Mouse (Mus musculus) left cerebral cortex, adult 11 months (tissue): Measurements from ENCODE around the gene Yaf2.

Source experiments
- DNase-seq: peaks from one replicate; pipeline ENCODE4 v3.0.0; 2022; ENCODE audit warnings: low spot score

Yaf2 gene

GRCm38 (mm10) chr15:93287628-93288027, 49.1 kb downstream of the Yaf2 start:
- no peak for DNase-seq

GRCm38 (mm10) chr15:93285244-93285643, 51.5 kb downstream of the Yaf2 start:
- no peak for DNase-seq

DNA sequence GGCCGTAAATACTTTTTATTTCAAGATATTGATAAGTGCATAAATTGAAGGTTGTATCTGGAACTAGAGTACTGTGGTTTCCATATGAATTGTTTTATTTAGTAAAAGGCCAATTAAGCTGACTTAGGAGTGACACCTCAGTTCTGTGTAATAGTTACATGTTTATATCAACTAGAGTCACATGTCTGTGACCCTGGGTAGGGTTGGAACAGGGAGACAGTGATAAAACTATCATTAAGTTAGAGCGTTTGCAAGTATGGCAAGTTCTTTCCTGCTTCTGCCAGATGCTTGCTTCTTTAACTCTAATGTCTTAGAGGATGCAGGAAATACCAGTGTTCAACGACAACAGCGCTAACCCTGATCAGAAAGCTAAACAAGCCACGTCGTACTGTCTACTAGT, 52.4 kb downstream of the Yaf2 start:
- no peak for DNase-seq

- DNase-seq: no peak
Measured at GRCm38 (mm10) chr15:93283349-93283748, 53.4 kb downstream of the Yaf2 start.

GRCm38 (mm10) chr15:93276276-93276675, 60.5 kb downstream of the Yaf2 start:
- DNase-seq: no peak

GRCm38 (mm10) chr15:93275623-93276022, 61.1 kb downstream of the Yaf2 start:
- DNase-seq: peak; percentile 40

- peak; percentile 99 for DNase-seq
Measured at GRCm38 (mm10) chr15:93274679-93275583, 61.8 kb downstream of the Yaf2 start, which contains the start of gene Gxylt1. Gene Gxylt1, minus strand, starts transcription at chr15:93275179.

- DNase-seq: no peak
Measured at GRCm38 (mm10) chr15:93273788-93274678, 62.7 kb downstream of the Yaf2 start.

GRCm38 (mm10) chr15:93272948-93273347, 63.8 kb downstream of the Yaf2 start:
- DNase-seq: no peak

GRCm38 (mm10) chr15:93270289-93270855, 66.4 kb downstream of the Yaf2 start:
- DNase-seq: no peak

GRCm38 (mm10) chr15:93269572-93269971, 67.2 kb downstream of the Yaf2 start:
- DNase-seq: no peak

DNA sequence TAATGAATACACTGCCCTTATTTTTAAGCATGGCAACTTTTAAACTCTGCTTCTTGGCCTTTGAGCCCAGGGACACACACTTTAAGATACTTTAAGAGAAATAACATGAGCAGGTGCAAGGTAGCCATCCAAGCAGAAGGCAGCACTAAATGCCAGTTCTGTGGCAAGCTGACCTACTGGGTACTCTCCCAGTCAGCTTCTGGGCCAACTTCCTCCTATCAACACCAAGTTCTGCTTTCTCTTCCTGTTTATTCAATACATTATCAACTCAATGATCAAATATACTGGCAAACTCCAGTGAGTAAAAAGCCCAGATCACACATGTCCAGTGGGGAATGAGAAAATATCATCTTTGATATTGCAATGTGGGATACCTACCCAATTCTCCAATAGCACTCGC, 68.7 kb downstream of the Yaf2 start:
- no peak for DNase-seq

DNA sequence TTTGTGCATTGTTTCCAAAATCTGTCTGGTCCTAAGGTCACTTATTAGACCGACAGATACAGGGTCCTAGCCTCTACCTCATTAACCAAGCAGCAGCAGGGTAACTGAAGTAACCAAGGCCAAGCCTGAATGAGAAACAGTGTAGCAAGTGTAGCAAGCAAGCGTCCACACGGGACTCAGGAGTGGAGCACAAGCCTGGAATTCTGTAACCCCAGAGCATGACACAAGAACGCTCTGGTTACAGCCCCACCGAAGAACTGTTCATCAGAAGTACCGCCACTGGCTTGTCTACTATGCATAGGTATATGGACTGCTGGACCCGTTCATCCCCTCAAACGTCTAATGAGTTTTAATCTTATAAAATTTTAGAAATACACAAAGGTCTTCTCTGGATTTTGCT, 69.3 kb downstream of the Yaf2 start:
- no peak for DNase-seq

DNA sequence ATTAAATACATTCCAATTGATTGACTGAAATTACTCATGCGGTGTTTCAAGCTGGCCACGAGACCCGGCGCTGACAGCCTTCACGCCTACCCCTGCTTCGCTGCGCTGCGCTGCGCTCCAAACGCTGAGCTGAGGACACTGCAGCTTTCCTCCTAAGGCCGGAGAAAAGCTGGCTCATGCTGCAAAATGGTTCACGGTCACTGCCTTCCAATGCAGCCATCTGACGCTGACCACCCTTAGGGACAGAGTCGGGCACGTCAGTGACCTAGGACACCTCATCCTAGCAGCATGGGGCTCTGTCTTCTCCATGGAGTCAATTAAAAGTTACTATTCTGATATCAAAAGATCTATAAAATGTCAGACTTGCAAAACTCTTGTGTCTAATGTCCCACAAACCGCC, 70.4 kb downstream of the Yaf2 start:
- no peak for DNase-seq

DNA sequence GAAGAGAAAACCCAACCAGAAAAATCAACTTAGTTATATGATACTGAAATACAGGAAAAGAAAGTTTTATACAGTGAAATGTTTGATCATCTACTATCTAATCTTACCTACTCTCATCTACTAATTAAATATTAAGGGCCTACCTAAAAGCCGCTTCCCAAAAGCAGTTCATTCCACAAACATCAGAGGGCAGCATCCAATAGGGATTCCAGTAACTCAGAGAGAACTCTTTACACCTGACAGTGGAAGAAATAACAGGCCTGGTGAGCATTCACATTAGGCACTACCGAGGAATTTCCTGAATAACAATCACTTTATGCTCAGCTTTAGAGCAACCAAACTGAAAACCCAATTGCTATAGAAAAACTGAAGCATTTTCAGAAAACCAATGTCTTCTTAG, 71.0 kb downstream of the Yaf2 start:
- peak; percentile 52 for DNase-seq

DNA sequence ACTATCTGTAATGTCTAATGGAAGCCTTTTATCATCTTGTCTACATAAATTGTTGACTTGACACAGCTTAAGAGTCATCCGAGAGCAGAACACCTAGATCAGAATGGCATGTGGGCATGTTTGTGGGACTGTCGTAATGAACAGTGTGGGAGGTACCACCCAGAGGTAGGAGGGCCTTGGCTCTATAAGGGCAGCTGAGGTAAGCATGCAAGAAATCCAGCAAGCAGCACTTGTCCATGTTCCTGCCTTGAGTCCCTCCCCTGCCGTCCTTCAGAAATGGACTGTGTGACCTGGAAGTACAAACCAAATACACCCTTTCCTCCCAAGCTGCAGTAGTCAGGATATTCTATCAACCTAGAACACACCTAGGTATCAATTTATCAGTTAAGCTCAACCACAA, 71.5 kb downstream of the Yaf2 start:
- DNase-seq: no peak

DNA sequence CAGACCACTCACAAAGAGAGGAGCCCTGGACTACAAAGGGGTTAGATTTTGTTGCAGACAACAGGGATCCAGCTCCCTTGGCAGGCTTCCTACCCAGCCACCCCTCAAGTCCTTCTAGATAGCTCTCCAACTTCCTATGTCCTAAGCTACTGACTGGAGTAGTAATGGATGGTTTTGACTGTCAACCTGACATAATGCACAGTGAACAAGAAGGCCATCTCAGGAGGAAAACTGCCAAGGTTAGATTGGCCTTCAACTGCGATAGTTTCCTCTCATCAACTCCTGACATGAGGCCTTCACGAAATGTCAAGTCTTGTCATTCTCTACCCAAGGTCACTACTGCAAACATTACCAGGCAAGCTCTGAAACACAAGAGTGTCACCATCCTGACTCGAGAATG, 72.5 kb downstream of the Yaf2 start:
- no peak for DNase-seq

- no peak for DNase-seq
Measured at GRCm38 (mm10) chr15:93263566-93263965, 73.2 kb downstream of the Yaf2 start.

DNA sequence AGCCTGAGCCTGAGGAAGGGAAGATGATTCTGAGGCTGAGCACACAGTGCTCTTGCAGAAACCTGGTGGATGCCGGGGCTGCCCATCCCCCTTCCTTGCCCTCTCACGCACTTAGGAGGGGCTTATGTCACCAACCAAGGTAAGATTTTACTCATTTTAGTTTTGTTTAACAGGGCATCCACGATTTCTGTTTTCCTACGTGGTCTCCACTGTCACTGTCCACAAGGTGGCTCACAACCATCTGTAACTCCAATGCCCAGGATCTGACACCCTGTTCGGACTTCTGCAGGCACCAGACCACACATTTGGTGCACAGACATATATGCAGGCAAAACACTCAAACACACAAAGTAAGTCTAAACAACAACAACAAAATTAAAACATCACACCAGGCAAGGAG, 73.9 kb downstream of the Yaf2 start:
- DNase-seq: no peak

DNA sequence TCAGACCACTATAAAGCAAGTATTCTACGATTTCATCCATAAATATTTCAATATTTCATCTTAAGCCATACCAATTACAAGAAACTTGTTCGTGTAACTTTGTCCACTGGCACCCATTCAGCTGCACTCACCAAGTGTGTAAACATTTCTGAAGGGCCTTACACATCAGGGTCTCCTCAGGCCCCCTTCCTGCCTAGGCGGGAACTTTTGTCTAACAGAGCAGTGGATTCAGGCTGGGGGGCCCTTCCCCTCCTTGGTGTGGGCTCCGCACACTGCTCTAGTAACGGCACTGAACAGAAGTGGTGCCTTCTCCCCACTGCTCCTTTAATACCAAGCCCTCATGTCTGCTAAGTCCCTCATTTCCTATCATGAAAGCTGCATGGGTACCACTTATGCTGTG, 74.5 kb downstream of the Yaf2 start:
- DNase-seq: no peak

- no peak for DNase-seq
Measured at GRCm38 (mm10) chr15:93259933-93260332, 76.8 kb downstream of the Yaf2 start.

DNA sequence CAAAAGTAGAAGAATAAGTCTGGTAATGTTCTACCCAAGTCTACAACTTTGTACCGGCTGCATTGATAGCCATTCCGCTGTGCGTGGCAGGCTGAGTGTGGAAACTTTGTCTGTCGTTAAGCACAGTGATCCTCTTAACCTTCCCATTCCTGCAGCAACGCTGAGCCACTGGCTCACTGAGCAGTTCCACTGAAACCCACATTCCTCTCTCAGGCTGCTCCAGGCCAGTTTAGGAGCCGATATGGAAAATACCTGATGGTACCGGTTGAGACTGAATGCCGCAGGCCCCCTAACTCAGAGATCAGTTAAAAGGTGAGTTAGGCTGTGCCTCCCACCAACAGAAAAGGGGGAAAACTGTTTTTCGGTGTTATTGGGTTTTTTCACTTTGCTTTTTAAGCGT, 81.4 kb downstream of the Yaf2 start:
- DNase-seq: no peak

- no peak for DNase-seq
Measured at GRCm38 (mm10) chr15:93253172-93253571, 83.6 kb downstream of the Yaf2 start.
